Mouse (Mus musculus) CH12.LX (cell line): Measurements from ENCODE around the gene Gdf3. TPM values are rescaled to one million over a fixed set of nuclear protein-coding genes. Genes with fewer than 3 reads are reported as not detected.
A peak's percentile ranks its signal among the peaks of the same experiment; 100 is the strongest.

ENCODE experiments used
- DNase-seq: peaks from one replicate; pipeline ENCODE4 v3.0.0-alpha.2; 2013; ENCODE audit errors: extremely low read depth
- H3K27ac ChIP-seq: 2 replicates; pipeline ENCODE4 v1.5.1; 2012; ENCODE audit warnings: low read depth, mild to moderate bottlenecking, control low read depth, moderate library complexity; ENCODE audit not compliant: insufficient read depth
- H3K27me3 ChIP-seq: replicated peaks from 2 replicates; pipeline ENCODE3; 2012; ENCODE audit warnings: inconsistent platforms
- H3K36me3 ChIP-seq, 2 experiments: replicated peaks in 1 of 2; 2 replicates each; pipeline versions ENCODE3 to v1.6.1; 2012; ENCODE audit warnings: inconsistent platforms in 1 of 2, low read length in 1 of 2, mild to moderate bottlenecking in 1 of 2, mixed read lengths in 1 of 2, moderate library complexity in 1 of 2; ENCODE audit not compliant: control insufficient read depth in 1 of 2, insufficient read depth in 1 of 2
- H3K4me1 ChIP-seq, 2 experiments: 2 replicates each; pipeline ENCODE4 v1.6.1; 2012; ENCODE audit warnings: inconsistent platforms in 1 of 2, moderate library complexity in 1 of 2; ENCODE audit not compliant: insufficient read depth in 2 of 2, control insufficient read depth in 1 of 2
- H3K4me2 ChIP-seq: 2 replicates; pipeline ENCODE4 v1.6.1; 2012; ENCODE audit warnings: low read depth, mild to moderate bottlenecking, control low read depth; ENCODE audit not compliant: poor library complexity, insufficient read depth, severe bottlenecking
- H3K4me3 ChIP-seq, 3 experiments: fragments of 150-350 bp in 1 of 3; sonication (generic) in 1 of 3; replicated peaks in 1 of 3; 2 replicates each; pipeline versions ENCODE3 to v1.5.1; 2011 to 2012; ENCODE audit warnings: low read depth in 2 of 3, low read length in 2 of 3, mild to moderate bottlenecking in 2 of 3, moderate library complexity in 2 of 3, control low read depth in 1 of 3, improper control_type of control experiment in 1 of 3, inconsistent platforms in 1 of 3, mixed read lengths in 1 of 3; ENCODE audit not compliant: poor library complexity in 1 of 3
- H3K79me2 ChIP-seq: replicated peaks from 2 replicates; pipeline ENCODE4 v1.6.1; 2012; ENCODE audit warnings: mild to moderate bottlenecking, moderate library complexity; ENCODE audit not compliant: control insufficient read depth, poor library complexity, insufficient read depth, severe bottlenecking; ENCODE audit errors: extremely low read depth
- H3K9ac ChIP-seq: 2 replicates; pipeline ENCODE4 v1.6.1; 2012; ENCODE audit warnings: low read depth, mild to moderate bottlenecking, control low read depth, moderate library complexity; ENCODE audit not compliant: insufficient read depth
- H3K9me3 ChIP-seq: replicated peaks from 2 replicates; pipeline ENCODE3; 2012; ENCODE audit warnings: low read length, inconsistent platforms, mixed read lengths
- BHLHE40 ChIP-seq: IDR thresholded peaks from 2 replicates; pipeline ENCODE4 v1.6.1; 2011; ENCODE audit warnings: mild to moderate bottlenecking, low read depth, low read length, improper control_type of control experiment
- CTCF ChIP-seq, 2 experiments: IDR thresholded peaks in 1 of 2; conservative IDR thresholded peaks in 1 of 2; 2 replicates each; pipeline ENCODE4 v1.5.1; 2011 to 2012; ENCODE audit warnings: low read depth in 2 of 2, low read length in 2 of 2, improper control_type of control experiment in 1 of 2, inconsistent platforms in 1 of 2, mild to moderate bottlenecking in 1 of 2, moderate library complexity in 1 of 2
- EP300 ChIP-seq: IDR thresholded peaks from 2 replicates; pipeline ENCODE4 v1.6.1; 2011; ENCODE audit warnings: low read length, improper control_type of control experiment
- ETS1 ChIP-seq: conservative IDR thresholded peaks from 2 replicates; pipeline ENCODE4 v1.6.1; 2012; ENCODE audit warnings: low read depth, mild to moderate bottlenecking, inconsistent platforms, low read length, improper control_type of control experiment, moderate library complexity
- IRF4 ChIP-seq: IDR thresholded peaks from 2 replicates; pipeline ENCODE4 v1.6.1; 2014; ENCODE audit warnings: low read depth, mild to moderate bottlenecking, inconsistent platforms, low read length, improper control_type of control experiment
- JUND ChIP-seq: conservative IDR thresholded peaks from 2 replicates; pipeline ENCODE4 v1.6.1; 2011; ENCODE audit warnings: low read depth, low read length, improper control_type of control experiment
- KAT2A ChIP-seq: IDR thresholded peaks from 2 replicates; pipeline ENCODE4 v1.6.1; 2012; ENCODE audit warnings: low read length, improper control_type of control experiment, inconsistent platforms; ENCODE audit not compliant: insufficient replicate concordance
- MEF2A ChIP-seq: IDR thresholded peaks from 2 replicates; pipeline ENCODE4 v1.6.1; 2014; ENCODE audit warnings: low read depth, mild to moderate bottlenecking, inconsistent platforms, low read length, improper control_type of control experiment, borderline replicate concordance
- PAX5 ChIP-seq: IDR thresholded peaks from 2 replicates; pipeline ENCODE4 v1.6.1; 2012; ENCODE audit warnings: low read length, inconsistent platforms, mixed read lengths
- TCF12 ChIP-seq: IDR thresholded peaks from 2 replicates; pipeline ENCODE4 v1.6.1; 2014; ENCODE audit warnings: low read depth, mild to moderate bottlenecking, inconsistent platforms, low read length, improper control_type of control experiment
- ZC3H11A ChIP-seq: IDR thresholded peaks from 2 replicates; pipeline ENCODE4 v1.6.1; 2012; ENCODE audit warnings: low read depth, mild to moderate bottlenecking, inconsistent platforms, low read length, improper control_type of control experiment
- ZMIZ1 ChIP-seq: IDR thresholded peaks from 2 replicates; pipeline ENCODE4 v1.6.1; 2012; ENCODE audit warnings: low read depth, mild to moderate bottlenecking, inconsistent platforms, low read length, improper control_type of control experiment
- ZNF384 ChIP-seq: IDR thresholded peaks from 2 replicates; pipeline ENCODE4 v1.6.1; 2012; ENCODE audit warnings: low read depth, low read length, improper control_type of control experiment, inconsistent platforms
- dilution Hi-C: fragments of 300-500 bp; cut with MboI; formaldehyde crosslinking; loops from 2 replicates; pipeline ENCODE4 v1.14.3; 2020; ENCODE audit warnings: low sequenced_read_pairs; ENCODE audit not compliant: extremely low pct_unique_long_range_greater_than_20kb, extremely low pct_ligation_motif_present
- in situ Hi-C: fragments of 300-500 bp; cut with MboI; formaldehyde crosslinking; loops from 3 replicates; pipeline ENCODE4 v1.14.3; 2019; ENCODE audit warnings: low sequenced_read_pairs, low pct_ligation_motif_present, low pct_unique_long_range_greater_than_20kb, mixed read lengths
- polyA plus RNA-seq: library from polyadenylated mRNA; unstranded; fragments of >175 nt; gene quantifications from 2 replicates; pipeline ENCODE4 v1.2.1, GENCODE M21; 2012; ENCODE audit warnings: low read depth; ENCODE audit not compliant: insufficient read length
- total RNA-seq, 2 experiments: library from RNA; depleted of rRNA; stranded (reverse); fragments of 300-350 nt in 1 of 2; fragments of >200 nt in 1 of 2; gene quantifications; 2 replicates each; pipeline ENCODE4 v1.2.3; 2012 to 2014

The Gdf3 gene
- total and polyA plus RNA-seq, 3 experiments = not detected

GRCm38 (mm10) chr6:122592905-122593304, 17.0 kb downstream of the Gdf3 start:
- in situ Hi-C loops = no loop called here
- no peak overlapping the region for H3K4me3 ChIP-seq
- peaks cover 18% of the 10 kb centered on the region for H3K79me2 ChIP-seq
- DNase-seq = no peak
- peaks cover 3 to 56% of the 10 kb centered on the region in 2 experiments for H3K4me1 ChIP-seq
- H3K36me3 ChIP-seq = peaks cover 74 to 93% of the 10 kb centered on the region in 2 experiments
- no peak overlapping the region for H3K4me2 ChIP-seq
- no peak overlapping the region for H3K9ac ChIP-seq
- dilution Hi-C loops = no loop called here
- no peak overlapping the region for H3K27ac ChIP-seq
- peaks cover 10% of the 10 kb centered on the region for H3K9me3 ChIP-seq
- H3K27me3 ChIP-seq = no peaks in the 10 kb centered on the region
- no peak for TF ChIP-seq ZNF384
- peak in 1 of 2 experiments; percentile 29; a peak in 2 of 4 replicates for TF ChIP-seq CTCF (conservative IDR thresholded peaks at IDR 0.05 in 1 of 2, IDR thresholded peaks at IDR 0.05 in 1 of 2; ENCODE audit: low read depth in 2 of 2, low read length in 2 of 2)
- no peak for TF ChIP-seq ZMIZ1
- TF ChIP-seq, all 38 proteins: peak for 1

- peak; percentile 44 for DNase-seq
- Histone ChIP-seq H3K79me2 (peaks cover 7% of the 10 kb centered on the region), H3K4me2 (no peak overlapping the region), H3K9ac (no peak overlapping the region), H3K27ac (no peak overlapping the region), H3K36me3 (peaks cover 72 to 90% of the 10 kb centered on the region in 2 experiments), H3K9me3 (peaks cover 10% of the 10 kb centered on the region), H3K4me1 (peaks cover 3 to 40% of the 10 kb centered on the region in 2 experiments; a peak in 3 of 4 replicates), H3K4me3 (no peak overlapping the region), H3K27me3 (no peaks in the 10 kb centered on the region)
- dilution Hi-C loops = no loop called here
- in situ Hi-C loops = no loop called here
- TF ChIP-seq BHLHE40 = no peak
- TF ChIP-seq MEF2A = no peak
- TF ChIP-seq ZNF384 = no peak
- TF ChIP-seq PAX5 = no peak
- TF ChIP-seq ETS1 = peak; percentile 25; the same call in 1 of the 2 replicates
- TF ChIP-seq EP300 = peak; percentile 56
- TF ChIP-seq JUND = no peak
- no peak for TF ChIP-seq ZC3H11A
- no peak for TF ChIP-seq IRF4
- peak; percentile 65 for TF ChIP-seq TCF12
- TF ChIP-seq KAT2A = no peak
Observed at GRCm38 (mm10) chr6:122591027-122591758, 18.7 kb downstream of the Gdf3 start.
